Mouse (Mus musculus) ES-Bruce4 (cell line): ENCODE data around the gene Jakmip3. TPM values are rescaled to one million over a fixed set of nuclear protein-coding genes. Genes with fewer than 3 reads are reported as not detected.

Experiments used
- H3K27ac ChIP-seq: 2 replicates; pipeline ENCODE4 v1.5.1; 2012; ENCODE audit warnings: low read length, inconsistent platforms; ENCODE audit not compliant: insufficient read depth
- H3K27me3 ChIP-seq: 2 replicates; pipeline ENCODE4 v1.6.1; 2012; ENCODE audit warnings: mild to moderate bottlenecking, low read length, inconsistent platforms; ENCODE audit not compliant: control insufficient read depth, poor library complexity, insufficient read depth, severe bottlenecking
- H3K36me3 ChIP-seq: 2 replicates; pipeline ENCODE4 v1.6.1; 2012; ENCODE audit warnings: inconsistent platforms, mild to moderate bottlenecking, low read length, moderate library complexity; ENCODE audit not compliant: control insufficient read depth, poor library complexity, insufficient read depth, severe bottlenecking
- H3K4me1 ChIP-seq: one replicate; pipeline ENCODE4 v1.8.1; 2011; ENCODE audit warnings: low read length; ENCODE audit not compliant: control insufficient read depth, insufficient read depth
- H3K4me3 ChIP-seq: 2 replicates; pipeline ENCODE4 v1.5.1; 2011; ENCODE audit warnings: low read depth, mild to moderate bottlenecking, low read length
- H3K9ac ChIP-seq: 2 replicates; pipeline ENCODE4 v1.6.1; 2012; ENCODE audit warnings: low read depth, mild to moderate bottlenecking, inconsistent platforms; ENCODE audit not compliant: poor library complexity, severe bottlenecking
- H3K9me3 ChIP-seq: replicated peaks from 2 replicates; pipeline ENCODE4 v1.6.1; 2012; ENCODE audit warnings: mild to moderate bottlenecking, low read length, inconsistent platforms; ENCODE audit not compliant: control insufficient read depth, poor library complexity, insufficient read depth, severe bottlenecking
- CTCF ChIP-seq: IDR thresholded peaks from one replicate; pipeline ENCODE4 v1.8.1; 2011; ENCODE audit warnings: low read depth, low read length
- EP300 ChIP-seq: IDR thresholded peaks from 2 replicates; pipeline ENCODE4 v1.6.1; 2011; ENCODE audit warnings: low read depth, low read length; ENCODE audit not compliant: insufficient read depth
- POLR2A ChIP-seq: IDR thresholded peaks from one replicate; pipeline ENCODE4 v1.8.1; 2011; ENCODE audit warnings: low read length; ENCODE audit not compliant: insufficient read depth
- polyA plus RNA-seq: library from polyadenylated mRNA; stranded (reverse); fragments of >200 nt; gene quantifications from 2 replicates; pipeline ENCODE4 v1.2.4, GENCODE M21; 2011; ENCODE audit warnings: low read depth; ENCODE audit not compliant: missing spikeins, insufficient read depth, insufficient read length

Jakmip3 gene
- polyA plus RNA-seq, 1 experiment = not detected

DNA sequence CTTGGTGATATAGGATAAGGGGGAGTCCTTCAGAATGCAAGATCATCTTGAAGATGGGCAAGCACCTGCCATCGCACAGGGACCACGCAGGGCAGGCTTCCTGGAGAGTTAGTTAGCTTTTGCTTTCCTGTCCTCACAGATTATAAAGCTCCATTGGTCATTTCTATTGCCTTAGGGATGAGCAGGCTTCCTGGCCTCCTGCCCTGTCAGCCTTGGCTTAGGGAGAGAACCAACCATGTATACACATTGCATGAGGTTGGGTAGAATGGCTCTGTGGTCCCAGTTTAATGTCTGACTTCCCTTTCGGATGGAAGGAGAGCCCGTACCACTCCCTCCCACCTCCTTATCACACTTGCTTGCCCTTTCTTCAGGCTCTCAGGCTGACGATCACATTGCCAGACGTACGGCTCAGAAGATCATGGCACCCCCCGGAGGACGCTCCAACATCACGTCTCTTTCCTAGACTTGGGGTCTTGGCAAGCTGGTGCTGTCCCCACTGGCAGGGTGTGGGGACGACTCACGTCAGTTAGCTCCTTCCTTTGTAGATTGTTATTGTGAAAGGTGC, 160.1 kb downstream of the Jakmip3 start:
- Histone ChIP-seq H3K4me1 (no peaks in the 10 kb centered on the region), H3K9me3 (no peaks in the 10 kb centered on the region), H3K9ac (no peak overlapping the region), H3K27ac (no peak overlapping the region), H3K36me3 (no peaks in the 10 kb centered on the region), H3K27me3 (no peaks in the 10 kb centered on the region), H3K4me3 (no peak overlapping the region)
- TF ChIP-seq POLR2A (no peak), EP300 (no peak), CTCF (no peak)

DNA sequence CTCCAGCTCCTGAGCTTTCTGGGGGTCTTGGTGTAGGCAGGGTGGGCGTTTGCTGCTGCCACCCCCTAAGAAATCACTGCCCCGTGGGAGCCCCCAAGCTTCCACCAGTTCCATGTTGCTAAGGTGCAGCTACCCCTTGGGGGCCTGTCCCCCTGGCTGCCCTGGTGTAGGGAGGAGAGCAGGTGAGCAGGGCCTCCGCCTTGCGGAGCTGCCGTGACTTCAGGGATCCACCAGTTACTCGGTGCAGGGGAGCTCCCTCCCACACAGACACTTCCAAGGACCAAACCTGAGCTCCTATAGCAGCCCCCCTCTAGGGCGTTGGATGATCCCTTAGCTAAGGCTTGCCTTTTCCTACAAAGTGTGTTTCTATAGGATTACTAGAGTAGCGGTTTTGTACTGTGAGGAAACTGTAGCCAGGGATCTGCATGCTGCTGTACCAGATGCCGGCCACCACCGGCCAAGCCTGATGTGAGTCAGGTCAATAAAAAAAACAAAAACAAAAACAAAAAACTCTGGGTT, 160.8 kb downstream of the Jakmip3 start:
- H3K9me3 ChIP-seq = no peaks in the 10 kb centered on the region
- H3K27me3 ChIP-seq = no peaks in the 10 kb centered on the region
- no peak overlapping the region for H3K27ac ChIP-seq
- H3K4me3 ChIP-seq = no peak overlapping the region
- no peak overlapping the region for H3K9ac ChIP-seq
- H3K36me3 ChIP-seq = no peaks in the 10 kb centered on the region
- TF ChIP-seq EP300 (no peak), CTCF (no peak), POLR2A (no peak)
- H3K4me1 ChIP-seq = no peaks in the 10 kb centered on the region

DNA sequence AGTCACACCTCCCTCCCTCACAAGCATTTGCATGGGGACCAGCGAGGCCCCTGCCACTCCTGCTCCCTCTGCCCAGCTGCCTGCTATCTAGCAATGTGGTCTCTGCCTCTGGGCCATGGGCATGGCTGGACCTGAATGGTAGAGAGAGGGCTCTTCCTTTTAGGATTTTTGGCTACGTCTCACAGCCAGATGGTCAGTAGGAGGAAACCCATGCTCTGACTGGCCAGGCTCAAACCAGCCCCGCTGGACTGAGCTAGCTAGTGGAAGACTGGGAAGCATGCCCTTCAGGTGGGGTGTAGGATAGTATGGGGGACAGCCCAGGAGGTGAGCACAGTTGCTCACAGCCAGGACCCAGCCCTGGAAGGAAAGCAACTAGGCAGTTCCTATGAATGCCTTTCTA, 161.3 kb downstream of the Jakmip3 start:
- no peaks in the 10 kb centered on the region for H3K9me3 ChIP-seq
- TF ChIP-seq EP300 (no peak), CTCF (no peak), POLR2A (no peak)
- H3K27me3 ChIP-seq = no peaks in the 10 kb centered on the region
- no peak overlapping the region for H3K9ac ChIP-seq
- H3K27ac ChIP-seq = no peak overlapping the region
- H3K36me3 ChIP-seq = no peaks in the 10 kb centered on the region
- H3K4me3 ChIP-seq = no peak overlapping the region
- no peaks in the 10 kb centered on the region for H3K4me1 ChIP-seq

DNA sequence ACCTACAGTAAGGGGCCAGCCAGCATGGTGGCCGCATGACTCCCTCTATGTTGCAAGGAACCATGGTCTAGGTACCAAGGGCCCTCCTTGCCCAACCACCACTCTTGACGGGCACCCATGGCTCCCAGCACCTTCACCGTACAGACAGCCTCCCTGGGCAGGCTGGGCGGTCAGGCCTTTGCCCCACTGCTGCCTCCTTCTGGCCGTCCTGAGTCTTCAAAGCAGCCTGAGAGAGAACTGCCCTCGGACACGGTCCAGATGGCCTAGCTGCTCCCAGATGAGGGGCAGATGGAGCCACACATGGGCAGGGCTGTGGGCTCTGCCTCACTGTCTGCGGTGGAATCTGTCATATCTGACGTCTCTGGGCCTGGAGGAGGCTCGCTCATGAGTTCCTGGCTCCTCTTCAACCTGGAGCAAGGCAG, 163.4 kb downstream of the Jakmip3 start:
- Histone ChIP-seq H3K4me1 (no peaks in the 10 kb centered on the region), H3K36me3 (no peaks in the 10 kb centered on the region), H3K27ac (no peak overlapping the region), H3K9ac (no peak overlapping the region), H3K9me3 (no peaks in the 10 kb centered on the region), H3K4me3 (no peak overlapping the region), H3K27me3 (no peaks in the 10 kb centered on the region)
- TF ChIP-seq POLR2A (no peak), CTCF (peak; percentile 27)

DNA sequence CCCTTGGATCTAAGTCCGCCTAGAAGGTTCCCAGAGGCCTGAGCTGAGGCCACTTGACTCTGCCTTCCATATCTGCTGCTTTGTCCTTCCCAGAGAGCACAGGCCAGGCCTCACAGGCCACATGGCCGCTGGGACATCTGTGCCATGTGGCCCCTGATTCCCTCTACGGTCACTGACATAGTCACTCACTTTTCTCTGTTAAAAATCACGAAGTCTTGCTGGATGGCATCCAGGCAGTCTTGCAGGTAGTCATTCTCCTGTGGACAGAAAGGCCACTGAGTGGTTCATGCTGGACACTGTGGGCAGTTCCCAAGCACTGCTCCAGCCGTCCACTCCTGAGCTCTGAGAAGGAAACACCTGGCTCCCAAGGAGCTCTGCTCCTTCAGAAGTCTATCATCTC, 164.5 kb downstream of the Jakmip3 start:
- Histone ChIP-seq H3K9ac (no peak overlapping the region), H3K27ac (no peak overlapping the region), H3K27me3 (no peaks in the 10 kb centered on the region), H3K9me3 (no peaks in the 10 kb centered on the region), H3K36me3 (no peaks in the 10 kb centered on the region), H3K4me1 (no peaks in the 10 kb centered on the region), H3K4me3 (no peak overlapping the region)
- no peak for TF ChIP-seq EP300
- TF ChIP-seq CTCF = no peak
- TF ChIP-seq POLR2A = no peak

DNA sequence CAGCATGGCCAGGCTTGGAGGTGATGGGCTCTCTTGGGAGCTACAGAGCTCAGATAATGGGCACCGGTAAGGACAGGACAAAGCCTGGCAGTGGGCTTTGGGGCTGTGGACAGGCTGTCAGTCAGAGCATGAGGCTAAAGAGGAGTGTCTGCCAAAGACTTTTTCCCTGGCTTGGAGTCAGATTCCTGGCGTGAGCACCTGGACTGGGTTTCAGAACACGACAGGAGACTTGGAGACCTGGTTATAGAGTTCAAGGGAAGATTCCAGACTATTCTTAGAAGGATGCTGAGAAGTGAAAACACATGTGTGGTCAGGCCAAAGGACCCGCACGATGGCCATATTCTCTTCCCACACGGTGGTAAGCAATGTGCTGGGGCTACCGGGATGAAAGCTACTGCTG, 165.2 kb downstream of the Jakmip3 start:
- Histone ChIP-seq H3K36me3 (no peaks in the 10 kb centered on the region), H3K27me3 (no peaks in the 10 kb centered on the region), H3K9ac (no peak overlapping the region), H3K27ac (no peak overlapping the region), H3K4me3 (no peak overlapping the region), H3K9me3 (no peaks in the 10 kb centered on the region), H3K4me1 (no peaks in the 10 kb centered on the region)
- no peak for TF ChIP-seq EP300
- no peak for TF ChIP-seq POLR2A
- TF ChIP-seq CTCF = no peak
